Mouse (Mus musculus): ENCODE measurements around the gene Cutal. TPM values are rescaled to one million over a fixed set of nuclear protein-coding genes. Genes with fewer than 3 reads are reported as not detected.
A peak's percentile ranks its signal among the peaks of the same experiment; 100 is the strongest.

The Cutal gene
- polyA plus RNA-seq, 1 experiment from 2014 or later, result 0.06 TPM

DNA sequence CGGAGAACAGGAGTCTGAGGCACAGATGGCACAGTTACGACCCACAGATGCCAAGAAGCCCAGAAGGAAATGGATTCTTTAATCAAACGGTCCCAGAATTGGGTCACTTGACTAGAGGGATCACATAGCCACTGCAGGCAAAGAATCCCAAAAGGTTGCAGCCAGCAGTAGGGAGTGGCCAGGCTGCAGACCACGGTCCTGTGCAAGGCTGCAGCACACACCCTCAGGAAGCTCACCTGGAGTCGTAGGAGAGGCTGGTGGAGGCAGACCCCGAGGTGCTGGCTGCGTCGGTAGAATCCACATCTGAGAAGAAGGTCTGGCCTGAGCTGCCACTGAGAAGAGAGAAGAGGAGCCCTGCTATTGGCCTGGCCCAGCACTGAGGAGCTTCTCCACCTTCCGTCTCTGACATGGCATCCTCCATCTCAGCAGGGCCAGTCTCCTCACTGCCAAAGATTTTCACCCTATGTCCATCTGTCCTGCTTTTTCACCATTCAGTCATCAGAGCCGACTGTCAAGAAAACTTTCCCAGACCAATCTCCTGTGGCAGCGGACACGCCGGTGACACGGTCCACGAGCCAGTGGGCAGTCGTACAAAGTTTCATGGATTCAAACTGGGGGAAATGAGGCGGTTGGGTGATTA is 22.7 kb downstream of the Cutal start:
- Histone ChIP-seq H3K4me1 (peaks cover 6% of the 10 kb centered on the region), H3K36me3 (replicated peaks) (peaks cover 3% of the 10 kb centered on the region; the same call in 1 of the 2 replicates), H3K4me3 (no peak overlapping the region), H3K9me3 (no peaks in the 10 kb centered on the region), H3K27ac (no peak overlapping the region), H3K27me3 (ENCODE audit: poor library complexity, severe bottlenecking) (0 out of 2 replicates have a peak, but pooled peaks cover 5% of the 10 kb centered on the region)
- no peak for DNase-seq (ENCODE audit: extremely low spot score, low spot score)
- 87% methylated on average over 17 of the region's 17 CpGs for WGBS

DNA sequence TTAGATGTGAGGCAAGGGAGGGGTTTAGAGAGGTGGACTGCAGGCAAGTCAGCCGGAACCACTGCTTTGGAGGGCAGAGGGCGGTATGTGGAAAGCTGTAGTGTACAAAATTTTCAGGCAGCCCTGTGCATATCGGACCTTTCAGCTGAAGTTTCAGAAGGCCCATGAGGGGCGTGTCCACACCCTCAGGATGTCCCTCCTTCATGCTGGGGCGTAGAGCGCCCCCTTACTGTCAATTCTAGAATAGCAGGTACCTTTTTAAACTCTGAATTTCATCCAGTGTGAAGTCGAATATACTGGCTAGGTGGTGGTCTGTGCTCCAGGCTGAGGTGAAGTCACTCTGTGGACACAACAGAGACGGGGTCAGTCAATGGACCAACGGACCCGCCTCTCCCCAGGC is 23.6 kb downstream of the Cutal start:
- Histone ChIP-seq H3K27ac (no peak overlapping the region), H3K27me3 (ENCODE audit: poor library complexity, severe bottlenecking) (0 out of 2 replicates have a peak, but pooled peaks cover 5% of the 10 kb centered on the region), H3K9me3 (no peaks in the 10 kb centered on the region), H3K4me3 (no peak overlapping the region), H3K4me1 (peaks cover 6% of the 10 kb centered on the region), H3K36me3 (replicated peaks) (peaks cover 3% of the 10 kb centered on the region; the same call in 1 of the 2 replicates)
- WGBS, result 22% methylated on average over 10 of the region's 10 CpGs
- no peak for DNase-seq (ENCODE audit: extremely low spot score, low spot score)

DNA sequence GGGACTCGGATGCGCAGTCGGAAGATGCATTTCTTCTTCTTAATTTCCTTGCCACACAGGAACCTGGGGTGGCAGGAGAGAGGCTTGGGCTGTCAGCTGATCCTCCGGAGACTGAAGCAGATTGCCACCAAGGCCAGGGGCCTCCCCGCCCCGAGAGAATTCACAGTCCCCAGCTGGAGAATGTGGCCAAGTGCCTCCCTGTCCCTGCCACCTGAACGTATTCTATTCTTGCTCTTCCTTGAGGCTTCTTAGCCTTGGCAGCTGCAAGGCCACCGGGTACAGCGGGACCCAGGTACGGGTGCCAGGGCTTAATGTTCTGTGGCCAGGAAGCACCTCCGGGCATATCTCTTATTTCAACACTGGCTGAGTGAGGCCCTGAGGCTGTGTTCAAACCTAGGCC is 25.5 kb downstream of the Cutal start:
- no peak for DNase-seq (ENCODE audit: extremely low spot score, low spot score)
- Histone ChIP-seq H3K9me3 (no peaks in the 10 kb centered on the region), H3K4me3 (no peak overlapping the region), H3K36me3 (replicated peaks) (peaks cover 3% of the 10 kb centered on the region; the same call in 1 of the 2 replicates), H3K4me1 (peaks cover 18% of the 10 kb centered on the region), H3K27ac (no peak overlapping the region), H3K27me3 (ENCODE audit: poor library complexity, severe bottlenecking) (0 out of 2 replicates have a peak, but pooled peaks cover 5% of the 10 kb centered on the region)
- WGBS, result 87% methylated on average over 11 of the region's 11 CpGs

DNA sequence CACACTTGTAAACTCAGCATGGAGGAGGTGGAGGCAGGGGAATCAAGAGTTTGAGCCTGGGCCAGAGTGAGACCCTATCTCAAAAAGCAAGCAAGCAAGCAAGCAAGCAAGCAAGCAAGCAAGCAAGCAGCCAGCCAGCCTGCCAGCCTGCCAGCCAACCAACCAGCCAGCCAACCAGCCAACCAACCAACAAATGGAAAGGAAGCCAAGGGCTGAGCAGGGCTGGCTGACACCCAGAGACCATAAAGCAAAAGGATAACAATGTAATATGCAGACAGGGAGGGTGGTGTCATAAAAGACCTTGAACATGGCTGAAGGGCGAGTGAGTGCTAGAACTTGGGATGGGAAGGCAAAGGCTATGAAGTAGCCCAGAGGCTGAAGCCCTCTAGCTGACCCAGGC is 26.2 kb downstream of the Cutal start:
- Histone ChIP-seq H3K4me3 (no peak overlapping the region), H3K36me3 (replicated peaks) (peaks cover 3% of the 10 kb centered on the region; the same call in 1 of the 2 replicates), H3K4me1 (peaks cover 24% of the 10 kb centered on the region), H3K27me3 (ENCODE audit: poor library complexity, severe bottlenecking) (0 out of 2 replicates have a peak, but pooled peaks cover 5% of the 10 kb centered on the region), H3K27ac (no peak overlapping the region), H3K9me3 (no peaks in the 10 kb centered on the region)
- no peak for DNase-seq (ENCODE audit: extremely low spot score, low spot score)
- 85% methylated on average over 1 of the region's 1 CpGs for WGBS

DNA sequence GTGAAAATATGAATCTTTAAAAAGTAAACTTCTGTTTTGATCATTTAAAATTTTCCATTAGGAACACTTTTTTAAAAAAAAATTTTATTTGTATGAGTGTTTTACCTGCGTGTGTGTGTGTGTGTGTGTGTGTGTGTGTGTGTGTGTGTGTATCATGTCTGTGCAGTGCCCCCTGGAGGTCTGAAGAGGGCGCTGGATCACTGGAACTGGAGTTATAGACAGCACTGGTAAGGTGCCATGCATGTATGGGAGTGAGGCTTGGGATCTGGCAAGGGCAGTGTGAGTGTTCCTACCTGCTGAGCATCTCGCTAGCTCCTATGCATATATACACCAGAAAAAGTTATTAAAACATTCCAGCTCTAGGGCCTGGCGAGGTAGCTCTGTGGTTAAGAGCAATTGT is 27.5 kb downstream of the Cutal start:
- no peak overlapping the region for H3K27ac ChIP-seq
- H3K27me3 ChIP-seq (ENCODE audit: poor library complexity, severe bottlenecking), result peaks cover 12% of the 10 kb centered on the region
- 76% methylated on average over 4 of the region's 4 CpGs for WGBS
- H3K4me1 ChIP-seq, result peaks cover 31% of the 10 kb centered on the region
- peaks cover 3% of the 10 kb centered on the region; the same call in 1 of the 2 replicates for H3K36me3 ChIP-seq (replicated peaks)
- no peak for DNase-seq (ENCODE audit: extremely low spot score, low spot score)
- H3K4me3 ChIP-seq, result no peak overlapping the region
- H3K9me3 ChIP-seq, result no peaks in the 10 kb centered on the region

DNA sequence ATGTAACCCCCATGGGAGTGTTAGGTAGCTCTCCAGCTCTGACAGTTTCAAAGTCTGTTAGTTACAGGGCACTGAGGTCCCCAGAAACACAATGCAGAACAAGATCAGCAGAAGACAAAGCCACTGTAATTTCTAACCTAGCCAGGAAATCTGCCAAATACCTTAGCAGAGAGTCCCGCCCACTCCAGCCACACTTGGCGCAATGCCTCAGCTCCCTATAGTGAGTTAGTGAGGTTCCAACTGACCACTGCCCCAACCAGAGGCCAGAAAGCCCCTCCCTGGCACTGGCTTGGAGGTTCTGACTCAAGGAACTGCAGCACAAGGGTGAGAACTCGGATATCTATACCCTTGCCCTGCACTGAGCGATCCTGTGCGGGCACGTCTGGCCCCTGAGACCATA is 28.5 kb downstream of the Cutal start:
- DNase-seq (ENCODE audit: extremely low spot score, low spot score), result no peak
- H3K4me3 ChIP-seq, result no peak overlapping the region
- no peaks in the 10 kb centered on the region for H3K9me3 ChIP-seq
- H3K4me1 ChIP-seq, result peaks cover 34% of the 10 kb centered on the region
- H3K27ac ChIP-seq, result no peak overlapping the region
- H3K36me3 ChIP-seq (replicated peaks), result peaks cover 3% of the 10 kb centered on the region; the same call in 1 of the 2 replicates
- peaks cover 21% of the 10 kb centered on the region for H3K27me3 ChIP-seq (ENCODE audit: poor library complexity, severe bottlenecking)
- WGBS, result 85% methylated on average over 6 of the region's 6 CpGs

DNA sequence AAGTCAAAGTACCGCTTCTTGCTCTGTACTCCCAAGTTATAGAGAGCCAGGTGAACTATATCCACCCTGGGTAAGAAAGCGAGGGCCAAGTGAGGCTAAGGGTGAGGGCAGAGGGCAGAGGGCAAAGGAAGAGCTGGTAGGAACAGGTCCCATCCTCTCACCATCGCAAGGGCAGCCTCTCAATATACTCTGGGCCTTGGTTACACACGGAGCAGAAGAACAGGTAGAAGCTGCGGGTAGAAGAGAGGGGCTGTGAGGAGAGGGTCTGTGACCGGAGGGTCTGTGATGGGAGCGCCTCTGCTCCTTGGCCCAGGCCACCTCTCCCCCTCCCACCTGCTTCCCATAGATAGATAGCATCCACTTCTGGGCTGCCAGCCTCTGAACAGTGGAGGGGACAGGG is 29.0 kb downstream of the Cutal start:
- Histone ChIP-seq H3K4me3 (no peak overlapping the region), H3K27ac (no peak overlapping the region), H3K27me3 (ENCODE audit: poor library complexity, severe bottlenecking) (peaks cover 24% of the 10 kb centered on the region), H3K4me1 (peaks cover 30% of the 10 kb centered on the region), H3K9me3 (no peaks in the 10 kb centered on the region), H3K36me3 (replicated peaks) (peaks cover 3% of the 10 kb centered on the region; the same call in 1 of the 2 replicates)
- WGBS, result 95% methylated on average over 7 of the region's 7 CpGs
- no peak for DNase-seq (ENCODE audit: extremely low spot score, low spot score)

DNA sequence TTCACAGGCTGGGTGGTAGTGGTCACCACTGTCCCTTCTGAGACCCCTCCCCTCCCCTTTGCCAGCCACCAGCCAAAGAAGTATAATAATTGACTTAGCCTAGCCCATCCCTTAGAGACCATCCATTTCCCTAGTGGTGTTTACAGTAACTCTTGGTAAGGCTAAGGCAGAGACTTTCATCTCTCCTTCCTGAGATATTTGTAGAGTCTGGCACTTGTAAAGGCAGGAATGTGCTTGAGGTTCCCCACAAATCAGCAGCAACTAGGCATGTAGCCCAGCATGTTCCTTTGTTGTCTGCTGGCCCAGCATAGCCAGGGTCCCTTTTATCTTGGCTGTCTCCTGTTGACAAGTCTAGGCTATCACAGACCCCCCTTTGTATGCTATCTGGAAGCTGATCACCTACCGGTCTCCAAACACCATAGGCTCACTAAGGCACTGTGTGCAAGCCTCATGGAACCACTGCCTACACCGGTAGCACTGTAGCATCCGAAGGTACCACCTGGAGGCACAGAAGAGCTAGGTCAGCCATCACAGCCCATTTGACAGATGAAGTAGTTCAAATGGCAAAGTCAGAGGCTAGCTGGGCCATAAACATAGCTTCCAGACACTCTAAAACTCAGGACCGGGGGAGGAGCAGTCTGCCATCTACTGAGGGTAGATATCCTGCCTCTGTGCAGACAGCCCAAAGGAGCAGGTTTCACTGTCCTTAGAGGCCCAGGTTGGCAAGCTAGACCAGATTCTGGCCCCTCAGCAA is 29.6 kb downstream of the Cutal start:
- Histone ChIP-seq H3K4me1 (peaks cover 29% of the 10 kb centered on the region), H3K27me3 (ENCODE audit: poor library complexity, severe bottlenecking) (peaks cover 20% of the 10 kb centered on the region), H3K36me3 (replicated peaks) (peaks cover 3% of the 10 kb centered on the region; the same call in 1 of the 2 replicates), H3K4me3 (no peak overlapping the region), H3K9me3 (no peaks in the 10 kb centered on the region), H3K27ac (peak overlapping the region; percentile 54; the same call in 1 of the 2 replicates)
- DNase-seq (ENCODE audit: extremely low spot score, low spot score), result no peak
- 82% methylated on average over 4 of the region's 4 CpGs for WGBS

DNA sequence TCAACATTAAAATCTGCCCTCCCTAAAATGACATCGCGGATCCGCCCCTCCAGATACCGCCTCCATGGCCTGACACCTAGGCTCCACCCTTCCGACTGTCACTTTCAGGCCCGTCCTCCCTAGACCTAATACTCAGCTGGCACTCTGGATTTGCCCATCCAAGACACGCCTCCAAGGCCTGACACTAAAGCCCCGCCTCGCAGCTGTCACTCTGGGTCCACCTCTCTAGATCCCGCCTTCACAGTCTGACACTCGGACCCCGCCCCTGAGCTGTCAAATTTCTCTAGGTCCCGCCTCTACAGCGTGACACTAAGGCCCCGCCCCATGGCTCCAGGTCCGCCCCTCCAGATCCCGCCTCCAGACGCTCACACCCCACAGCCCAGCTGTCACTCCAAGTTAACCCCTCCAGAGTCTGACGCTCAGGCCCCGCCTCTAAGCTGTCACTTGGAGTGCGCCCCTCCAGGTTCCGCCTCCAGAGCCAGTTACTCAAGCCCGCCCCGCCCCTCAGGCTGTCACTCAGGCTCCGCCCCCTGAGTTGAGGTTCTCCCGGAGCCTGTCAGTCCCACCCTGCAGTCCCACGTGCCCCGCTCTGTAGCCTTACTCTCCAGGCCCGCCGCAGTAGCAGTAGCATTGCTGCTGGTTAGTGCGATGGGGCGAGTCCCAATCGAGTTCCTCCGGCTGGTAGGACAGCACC is 30.8 kb downstream of the Cutal start:
- Histone ChIP-seq H3K4me3 (peak overlapping the region; percentile 45), H3K4me1 (peaks cover 29% of the 10 kb centered on the region), H3K27me3 (ENCODE audit: poor library complexity, severe bottlenecking) (peaks cover 30% of the 10 kb centered on the region), H3K36me3 (replicated peaks) (peaks cover 3% of the 10 kb centered on the region; the same call in 1 of the 2 replicates), H3K9me3 (no peaks in the 10 kb centered on the region), H3K27ac (peak overlapping the region; percentile 54; the same call in 1 of the 2 replicates)
- WGBS, result under 1% methylated on average over 34 of the region's 34 CpGs
- DNase-seq (ENCODE audit: extremely low spot score, low spot score), result peak; percentile 98

DNA sequence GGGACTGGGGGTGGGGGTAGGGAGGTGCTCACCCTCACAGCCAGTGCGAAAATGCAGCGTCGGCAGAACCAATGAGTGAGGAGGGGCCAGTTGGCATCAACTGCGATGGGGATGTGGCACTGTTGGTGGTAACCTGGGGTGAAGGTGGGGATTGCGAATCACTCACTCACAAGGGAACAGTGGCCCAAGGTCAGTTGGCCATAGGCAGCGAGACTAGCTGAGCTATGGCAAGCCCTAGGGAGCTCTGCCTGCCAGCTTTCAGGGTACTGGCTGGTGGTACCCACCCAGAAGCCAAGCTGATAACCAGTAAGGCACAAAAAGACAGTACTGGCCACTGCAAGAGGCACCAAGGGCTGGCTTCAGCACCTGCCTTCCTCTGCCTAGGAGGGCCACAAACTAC is 32.2 kb downstream of the Cutal start:
- Histone ChIP-seq H3K27ac (no peak overlapping the region), H3K36me3 (replicated peaks) (peaks cover 3% of the 10 kb centered on the region; the same call in 1 of the 2 replicates), H3K4me1 (peaks cover 29% of the 10 kb centered on the region), H3K9me3 (no peaks in the 10 kb centered on the region), H3K27me3 (ENCODE audit: poor library complexity, severe bottlenecking) (peaks cover 45% of the 10 kb centered on the region), H3K4me3 (no peak overlapping the region)
- WGBS, result 75% methylated on average over 6 of the region's 6 CpGs
- no peak for DNase-seq (ENCODE audit: extremely low spot score, low spot score)

DNA sequence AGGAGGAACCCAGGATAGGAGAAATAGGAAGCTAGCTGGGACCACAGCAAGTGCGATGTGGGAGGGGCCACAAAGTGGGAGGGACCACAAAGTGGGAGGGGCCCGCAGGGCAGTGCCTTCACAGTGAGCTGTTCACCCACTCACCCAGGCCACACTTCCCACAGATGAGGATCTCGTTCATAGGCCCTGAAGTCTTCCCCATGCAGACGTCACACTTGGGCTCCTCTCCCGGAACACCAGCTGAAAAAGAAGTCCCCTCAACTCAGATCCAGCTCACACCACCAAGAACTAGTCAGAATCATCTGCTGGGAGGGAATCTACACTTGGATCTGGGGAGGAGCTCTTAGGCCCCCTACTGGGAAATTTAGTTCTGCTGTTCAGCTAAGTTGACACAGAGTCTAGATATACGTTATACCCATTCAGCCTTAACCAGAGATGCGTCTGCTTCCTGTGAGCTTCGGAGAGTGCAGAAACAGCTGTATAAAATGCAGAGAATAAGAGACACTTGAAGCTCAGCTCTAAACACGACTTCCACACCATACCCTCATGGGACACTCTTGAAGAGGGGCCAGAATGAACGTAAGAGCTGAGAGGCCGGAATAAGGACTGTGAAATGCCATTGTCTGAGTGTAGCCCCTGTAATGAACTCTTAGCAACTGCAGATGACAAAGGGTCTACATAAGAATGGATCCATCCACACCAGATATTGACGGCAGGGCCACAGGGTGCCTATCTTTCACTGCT is 32.8 kb downstream of the Cutal start:
- no peak for DNase-seq (ENCODE audit: extremely low spot score, low spot score)
- 58% methylated on average over 12 of the region's 12 CpGs for WGBS
- Histone ChIP-seq H3K27ac (no peak overlapping the region), H3K4me3 (no peak overlapping the region), H3K4me1 (peaks cover 29% of the 10 kb centered on the region), H3K27me3 (ENCODE audit: poor library complexity, severe bottlenecking) (peaks cover 51% of the 10 kb centered on the region), H3K36me3 (replicated peaks) (no peaks in the 10 kb centered on the region; the same call in 1 of the 2 replicates), H3K9me3 (no peaks in the 10 kb centered on the region)

DNA sequence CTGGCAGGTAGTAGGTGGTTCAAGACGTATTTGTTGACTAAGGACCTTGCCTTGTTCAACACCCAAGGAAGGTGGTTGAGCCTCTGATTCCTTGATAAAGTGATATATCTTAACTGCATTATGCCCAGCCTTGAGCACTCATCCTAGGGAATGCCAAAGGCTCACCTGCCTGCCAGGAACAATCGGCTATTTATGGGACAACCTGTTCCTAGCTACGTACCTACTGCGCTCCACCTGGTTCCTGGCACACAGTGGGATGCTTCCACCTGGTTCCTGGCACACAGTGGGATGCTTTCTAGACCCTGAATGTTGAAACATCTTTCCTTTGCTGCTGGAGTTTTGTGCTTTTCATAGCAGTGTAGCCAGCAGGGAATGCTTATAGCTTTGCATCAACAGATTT is 35.5 kb downstream of the Cutal start:
- no peaks in the 10 kb centered on the region for H3K36me3 ChIP-seq (replicated peaks)
- H3K27me3 ChIP-seq (ENCODE audit: poor library complexity, severe bottlenecking), result peaks cover 78% of the 10 kb centered on the region
- WGBS, result 89% methylated on average over 4 of the region's 4 CpGs

More for the DNA sequence above, 35.5 kb downstream of the Cutal start:
- Histone ChIP-seq H3K9me3 (no peaks in the 10 kb centered on the region), H3K4me3 (no peak overlapping the region), H3K4me1 (peaks cover 42% of the 10 kb centered on the region), H3K27ac (no peak overlapping the region)
- no peak for DNase-seq (ENCODE audit: extremely low spot score, low spot score)

Data from forebrain, embryonic 10.5 days (tissue).